Mouse (Mus musculus): ENCODE measurements at regions not wholly inside any gene's neighbourhood (a gene's known extent, or its start where the extent isn't known, plus 50 kb on each side); places are given as distances from the start of the nearest gene placed in this dataset.

DNA sequence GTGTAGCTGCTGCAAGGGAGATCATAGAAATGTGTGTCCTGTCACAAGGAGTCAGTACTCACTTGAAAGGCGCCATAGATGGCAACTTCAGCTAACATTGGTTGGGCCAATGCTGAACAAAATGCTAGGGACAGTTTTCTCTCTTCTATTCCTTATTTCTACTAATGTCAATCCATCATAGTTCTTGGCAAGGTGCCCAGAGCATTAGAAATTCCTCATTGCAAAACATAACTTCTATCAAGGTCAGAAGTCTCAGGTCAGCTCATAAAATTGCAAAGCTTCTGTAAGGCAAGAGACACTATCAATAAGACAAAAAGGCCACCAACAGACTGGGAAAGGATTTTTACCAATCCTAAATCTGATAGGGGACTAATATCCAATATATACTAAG, 106.3 kb downstream of the D1Ertd622e start:
- DNase-seq (ENCODE audit: low spot score) (no peak), ATAC-seq (replicated peaks; ENCODE audit: insufficient number of reproducible peaks, low FRiP score, low TSS enrichment, low read depth) (no peak)
- no peaks in the 10 kb centered on the region for H3K9me3 ChIP-seq (replicated peaks; ENCODE audit: control insufficient read depth, low read length)
- H3K27ac ChIP-seq (replicated peaks; ENCODE audit: low read depth, low read length) = no peak overlapping the region
- no peak overlapping the region for H3K9ac ChIP-seq (replicated peaks; ENCODE audit: low read length)
- no peaks in the 10 kb centered on the region for H3K27me3 ChIP-seq (ENCODE audit: control insufficient read depth, insufficient read depth, low read length)
- 84% methylated on average over 1 of the region's 1 CpGs for WGBS
- no peaks in the 10 kb centered on the region for H3K36me3 ChIP-seq (replicated peaks; ENCODE audit: control insufficient read depth, insufficient read depth, low read depth, low read length)
- H3K4me1 ChIP-seq (ENCODE audit: control insufficient read depth, insufficient read depth, low read length) = no peaks in the 10 kb centered on the region
- H3K4me3 ChIP-seq (ENCODE audit: low read depth, low read length) = no peak overlapping the region
- no peak overlapping the region for H3K4me2 ChIP-seq (ENCODE audit: low read depth, low read length)

DNA sequence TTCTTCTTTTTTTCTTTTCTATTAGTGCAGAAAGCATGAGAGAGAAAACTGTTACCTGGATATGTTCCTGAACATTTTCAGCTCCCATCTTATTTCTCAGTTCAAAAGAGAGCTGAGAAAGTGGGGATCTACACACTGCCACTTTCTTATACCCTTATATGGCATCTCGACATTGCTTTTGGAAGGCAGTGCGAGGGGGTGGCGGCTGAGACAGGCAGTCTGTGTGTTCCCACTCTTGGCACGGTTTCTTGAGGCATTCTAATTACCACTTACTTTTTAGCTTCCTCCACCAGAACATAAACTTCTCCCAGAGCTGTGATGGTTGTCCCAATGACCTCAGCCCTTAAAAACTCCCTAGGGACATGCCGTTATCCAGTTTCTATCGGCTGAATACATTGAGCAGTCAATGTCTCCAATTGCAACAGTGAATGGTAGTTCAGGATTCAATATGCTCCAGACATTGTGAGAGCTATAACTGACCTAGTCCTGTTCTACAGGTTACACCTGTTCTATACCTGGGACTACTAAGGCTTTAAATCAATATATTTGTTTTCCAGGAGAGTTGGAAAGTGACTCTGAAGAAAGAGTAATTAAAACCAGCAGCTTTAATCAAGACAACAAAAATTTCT, 106.8 kb downstream of the D1Ertd622e start:
- Histone ChIP-seq H3K4me3 (ENCODE audit: low read depth, low read length) (no peak overlapping the region), H3K27me3 (ENCODE audit: control insufficient read depth, insufficient read depth, low read length) (no peaks in the 10 kb centered on the region), H3K9me3 (replicated peaks; ENCODE audit: control insufficient read depth, low read length) (no peaks in the 10 kb centered on the region), H3K36me3 (replicated peaks; ENCODE audit: control insufficient read depth, insufficient read depth, low read depth, low read length) (no peaks in the 10 kb centered on the region), H3K4me2 (ENCODE audit: low read depth, low read length) (no peak overlapping the region), H3K9ac (replicated peaks; ENCODE audit: low read length) (no peak overlapping the region), H3K27ac (replicated peaks; ENCODE audit: low read depth, low read length) (no peak overlapping the region), H3K4me1 (ENCODE audit: control insufficient read depth, insufficient read depth, low read length) (no peaks in the 10 kb centered on the region)
- DNase-seq (ENCODE audit: low spot score) (no peak), ATAC-seq (replicated peaks; ENCODE audit: insufficient number of reproducible peaks, low FRiP score, low TSS enrichment, low read depth) (no peak)
- 74% methylated on average over 6 of the region's 6 CpGs for WGBS

DNA sequence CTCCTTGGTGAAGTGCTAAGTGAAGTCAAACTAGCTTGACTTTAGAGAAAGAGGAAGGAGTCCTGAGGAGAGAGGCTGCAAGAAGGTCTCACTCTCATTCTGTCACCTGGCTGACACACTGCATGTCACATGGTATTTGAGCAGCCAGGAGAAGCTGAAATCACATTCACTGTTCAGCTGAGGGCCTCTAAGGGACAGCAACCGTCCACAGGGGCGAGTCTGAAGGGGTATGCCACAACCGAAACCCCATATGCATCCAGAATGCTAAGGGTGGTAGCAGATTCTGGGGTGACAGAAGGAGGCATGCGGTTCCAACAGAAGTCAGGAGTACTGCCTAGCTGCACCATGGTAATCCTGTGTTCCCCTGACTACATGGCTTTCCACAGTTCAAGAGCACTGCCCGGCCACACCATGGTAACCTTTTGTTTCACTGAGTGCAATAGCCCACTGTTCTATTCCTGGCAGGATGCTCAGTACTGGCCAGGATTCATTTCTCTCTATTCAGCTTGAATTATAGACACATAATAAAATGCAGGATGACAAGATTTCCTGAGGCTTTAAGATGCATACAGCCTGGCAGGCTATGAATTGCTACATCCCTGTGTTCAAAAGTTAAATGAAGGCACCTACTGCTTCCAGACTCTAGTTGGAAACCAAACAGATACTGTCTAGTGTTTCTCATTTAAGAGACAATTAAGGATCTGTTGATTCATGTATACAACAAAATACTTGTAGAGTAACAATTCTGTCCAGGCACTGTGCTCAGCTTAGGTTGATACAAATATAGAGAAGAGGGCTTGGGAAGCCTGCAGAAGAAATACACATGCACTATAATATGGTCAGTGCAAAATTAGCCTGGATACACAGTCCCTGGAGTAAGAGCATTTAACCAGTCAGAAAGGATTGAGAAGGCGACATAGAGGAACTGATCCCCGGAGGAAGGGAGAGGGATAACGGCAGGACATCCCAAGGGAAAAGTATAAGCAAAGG, 108.1 kb downstream of the D1Ertd622e start:
- Histone ChIP-seq H3K9ac (replicated peaks; ENCODE audit: low read length) (no peak overlapping the region), H3K4me1 (ENCODE audit: control insufficient read depth, insufficient read depth, low read length) (no peaks in the 10 kb centered on the region), H3K9me3 (replicated peaks; ENCODE audit: control insufficient read depth, low read length) (no peaks in the 10 kb centered on the region), H3K4me2 (ENCODE audit: low read depth, low read length) (no peak overlapping the region), H3K27ac (replicated peaks; ENCODE audit: low read depth, low read length) (no peak overlapping the region), H3K4me3 (ENCODE audit: low read depth, low read length) (no peak overlapping the region), H3K27me3 (ENCODE audit: control insufficient read depth, insufficient read depth, low read length) (no peaks in the 10 kb centered on the region), H3K36me3 (replicated peaks; ENCODE audit: control insufficient read depth, insufficient read depth, low read depth, low read length) (no peaks in the 10 kb centered on the region)
- WGBS = 81% methylated on average over 8 of the region's 8 CpGs
- no peak for ATAC-seq (replicated peaks; ENCODE audit: insufficient number of reproducible peaks, low FRiP score, low TSS enrichment, low read depth)
- no peak for DNase-seq (ENCODE audit: low spot score)

DNA sequence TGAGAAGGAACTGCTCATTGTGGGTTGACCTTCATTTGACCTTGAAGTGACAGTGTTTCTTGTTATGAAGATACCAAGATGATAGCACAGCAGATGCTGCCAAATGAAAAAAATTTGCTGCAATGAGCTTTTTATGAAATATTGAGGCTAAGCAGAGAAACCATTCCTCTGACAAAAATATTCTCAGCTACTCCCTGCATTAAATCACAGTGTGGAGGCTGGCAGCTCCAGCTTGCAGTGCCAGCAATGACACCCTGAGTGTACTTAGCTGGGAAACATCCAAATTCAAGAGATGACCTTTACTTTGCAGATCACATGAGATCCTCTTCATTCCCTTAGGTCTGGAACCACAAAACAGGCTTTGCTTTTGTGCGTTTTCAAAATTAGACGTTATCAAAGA, 109.0 kb downstream of the D1Ertd622e start:
- Histone ChIP-seq H3K4me1 (ENCODE audit: control insufficient read depth, insufficient read depth, low read length) (no peaks in the 10 kb centered on the region), H3K27ac (replicated peaks; ENCODE audit: low read depth, low read length) (no peak overlapping the region), H3K9me3 (replicated peaks; ENCODE audit: control insufficient read depth, low read length) (no peaks in the 10 kb centered on the region)

DNA sequence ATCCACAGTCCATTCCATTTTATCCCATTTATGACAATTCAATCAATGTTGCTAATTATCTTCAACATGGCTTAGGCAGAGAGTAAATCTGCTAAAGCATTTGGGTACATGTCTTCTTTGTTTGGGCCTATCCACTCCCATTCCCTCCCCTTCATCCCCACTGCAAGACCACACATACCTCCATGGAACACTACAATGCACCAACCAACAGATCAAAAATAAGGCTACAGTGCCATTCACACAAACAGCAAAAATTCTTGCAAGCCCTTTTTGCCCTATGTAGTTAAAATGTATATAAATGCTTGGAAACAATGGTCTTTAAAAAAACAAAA, 120.7 kb downstream of the D1Ertd622e start:
- Histone ChIP-seq H3K4me2 (ENCODE audit: low read depth, low read length) (no peak overlapping the region), H3K4me3 (ENCODE audit: low read depth, low read length) (no peak overlapping the region), H3K4me1 (ENCODE audit: control insufficient read depth, insufficient read depth, low read length) (no peaks in the 10 kb centered on the region), H3K9ac (replicated peaks; ENCODE audit: low read length) (no peak overlapping the region), H3K36me3 (replicated peaks; ENCODE audit: control insufficient read depth, insufficient read depth, low read depth, low read length) (no peaks in the 10 kb centered on the region), H3K9me3 (replicated peaks; ENCODE audit: control insufficient read depth, low read length) (no peaks in the 10 kb centered on the region), H3K27ac (replicated peaks; ENCODE audit: low read depth, low read length) (no peak overlapping the region), H3K27me3 (ENCODE audit: control insufficient read depth, insufficient read depth, low read length) (no peaks in the 10 kb centered on the region)
- DNase-seq (ENCODE audit: low spot score) (no peak), ATAC-seq (replicated peaks; ENCODE audit: insufficient number of reproducible peaks, low FRiP score, low TSS enrichment, low read depth) (0 out of 2 replicates have a peak, but pooled peaks have one; percentile 14)

More for the DNA sequence above, 109.0 kb downstream of the D1Ertd622e start:
- DNase-seq (ENCODE audit: low spot score) (no peak), ATAC-seq (replicated peaks; ENCODE audit: insufficient number of reproducible peaks, low FRiP score, low TSS enrichment, low read depth) (no peak)
- Histone ChIP-seq H3K9ac (replicated peaks; ENCODE audit: low read length) (no peak overlapping the region), H3K36me3 (replicated peaks; ENCODE audit: control insufficient read depth, insufficient read depth, low read depth, low read length) (no peaks in the 10 kb centered on the region), H3K4me3 (ENCODE audit: low read depth, low read length) (no peak overlapping the region), H3K4me2 (ENCODE audit: low read depth, low read length) (no peak overlapping the region), H3K27me3 (ENCODE audit: control insufficient read depth, insufficient read depth, low read length) (no peaks in the 10 kb centered on the region)
- WGBS = 81% methylated on average over 2 of the region's 2 CpGs

DNA sequence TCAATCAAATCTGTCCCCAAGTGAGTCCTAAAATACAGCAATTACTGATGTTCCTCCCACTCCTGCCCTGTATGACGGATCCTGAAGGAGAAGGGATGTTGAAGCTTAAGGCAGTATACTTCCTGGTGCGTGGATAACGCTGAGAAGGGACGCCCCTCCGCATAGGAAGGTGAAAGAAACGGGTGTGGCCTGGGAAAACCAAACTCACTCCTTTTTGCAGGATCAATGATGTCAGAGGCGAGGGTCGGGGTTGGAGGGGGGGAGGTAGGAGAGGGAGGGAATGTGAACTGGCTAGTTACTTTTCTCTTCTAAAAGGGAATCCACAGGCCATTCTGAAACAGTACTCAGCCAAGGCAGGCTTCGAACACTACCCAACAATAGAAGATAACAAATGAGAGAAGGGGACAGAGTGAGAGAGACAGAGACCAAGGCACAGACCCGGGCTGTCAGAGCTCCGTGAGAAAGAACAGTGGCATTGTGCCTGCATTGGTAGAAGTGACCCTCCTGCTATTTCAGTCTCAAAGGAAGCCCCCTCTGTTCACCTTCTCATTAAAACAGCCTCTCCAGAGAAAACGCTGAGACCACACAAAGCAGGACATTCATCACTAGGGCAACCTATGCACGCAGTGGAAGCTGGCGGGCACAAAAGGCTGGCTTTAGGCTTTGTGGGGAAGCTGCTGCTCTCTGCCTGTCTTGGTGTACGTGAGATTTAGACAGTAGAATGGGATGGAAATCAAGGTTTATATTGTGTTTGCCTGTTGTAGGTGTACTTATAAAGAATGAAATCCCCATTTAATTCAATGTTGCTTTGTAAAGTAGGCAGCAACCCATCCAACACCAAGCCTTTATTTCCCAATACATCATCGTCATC, 121.3 kb downstream of the D1Ertd622e start:
- DNase-seq (ENCODE audit: low spot score) (peak; percentile 45), ATAC-seq (replicated peaks; ENCODE audit: insufficient number of reproducible peaks, low FRiP score, low TSS enrichment, low read depth) (peak; percentile 92)
- no peak overlapping the region for H3K4me2 ChIP-seq (ENCODE audit: low read depth, low read length)
- no peaks in the 10 kb centered on the region for H3K36me3 ChIP-seq (replicated peaks; ENCODE audit: control insufficient read depth, insufficient read depth, low read depth, low read length)
- 32% methylated on average over 16 of the region's 16 CpGs for WGBS
- H3K27me3 ChIP-seq (ENCODE audit: control insufficient read depth, insufficient read depth, low read length) = no peaks in the 10 kb centered on the region
- H3K4me1 ChIP-seq (ENCODE audit: control insufficient read depth, insufficient read depth, low read length) = no peaks in the 10 kb centered on the region
- no peak overlapping the region for H3K4me3 ChIP-seq (ENCODE audit: low read depth, low read length)
- no peaks in the 10 kb centered on the region for H3K9me3 ChIP-seq (replicated peaks; ENCODE audit: control insufficient read depth, low read length)
- H3K9ac ChIP-seq (replicated peaks; ENCODE audit: low read length) = no peak overlapping the region
- H3K27ac ChIP-seq (replicated peaks; ENCODE audit: low read depth, low read length) = no peak overlapping the region

DNA sequence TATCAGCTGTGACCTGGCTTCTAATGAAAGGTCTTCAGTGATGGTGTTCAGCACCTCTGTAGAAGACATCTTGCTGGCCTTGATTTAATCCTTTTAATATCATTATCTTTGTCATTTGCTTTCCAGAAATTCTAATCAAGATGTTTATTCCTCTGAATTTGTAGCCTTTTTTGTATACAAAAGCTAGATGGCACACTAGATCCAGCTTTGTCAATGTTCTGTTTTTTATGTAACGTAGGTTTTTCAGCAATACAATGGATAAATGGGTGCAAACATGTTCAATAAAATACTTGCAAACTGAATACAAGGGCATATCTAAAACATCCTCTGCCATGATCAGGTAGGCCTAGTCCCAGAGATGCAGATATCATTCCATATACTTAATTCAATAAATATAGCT, 165.0 kb downstream of the D1Ertd622e start:
- H3K4me1 ChIP-seq (ENCODE audit: control insufficient read depth, insufficient read depth, low read length) = no peaks in the 10 kb centered on the region
- no peak overlapping the region for H3K27ac ChIP-seq (replicated peaks; ENCODE audit: low read depth, low read length)
- H3K4me2 ChIP-seq (ENCODE audit: low read depth, low read length) = no peak overlapping the region
- H3K9me3 ChIP-seq (replicated peaks; ENCODE audit: control insufficient read depth, low read length) = no peaks in the 10 kb centered on the region
- WGBS = 76% methylated on average over 1 of the region's 1 CpGs
- H3K4me3 ChIP-seq (ENCODE audit: low read depth, low read length) = no peak overlapping the region
- no peak for DNase-seq (ENCODE audit: low spot score)
- no peaks in the 10 kb centered on the region for H3K27me3 ChIP-seq (ENCODE audit: control insufficient read depth, insufficient read depth, low read length)
- ATAC-seq (replicated peaks; ENCODE audit: insufficient number of reproducible peaks, low FRiP score, low TSS enrichment, low read depth) = no peak
- no peaks in the 10 kb centered on the region for H3K36me3 ChIP-seq (replicated peaks; ENCODE audit: control insufficient read depth, insufficient read depth, low read depth, low read length)
- H3K9ac ChIP-seq (replicated peaks; ENCODE audit: low read length) = no peak overlapping the region
